Mouse (Mus musculus): Measurements from ENCODE around the gene Gm14401. TPM values are rescaled to one million over a fixed set of nuclear protein-coding genes. Genes with fewer than 3 reads are reported as not detected.
"Not testable (repeated sequence)": the region's sequence is repeated elsewhere in the genome, so short reads cannot be mapped to it uniquely, and the experiment has no call there.

Gene Gm14401
- under 1 TPM in 1 of 3 experiments, not detected in 2; 0.56 TPM for polyA plus RNA-seq (2017; shearing (Covaris generic))

- not testable (repeated sequence) for ATAC-seq
Measured at GRCm38 (mm10) chr2:177073432-177074423, at the start of gene Gm14401. Gm14401 (plus strand) TSS chr2:177074320.

- ATAC-seq: not testable (repeated sequence)
Measured at GRCm38 (mm10) chr2:177072807-177073206, 1.3 kb upstream of the Gm14401 start.

- not testable (repeated sequence) for ATAC-seq
Measured at GRCm38 (mm10) chr2:177075015-177075414, 895 bp downstream of the Gm14401 start.

- ATAC-seq: not testable (repeated sequence)
Measured at GRCm38 (mm10) chr2:177079866-177080265, 5.7 kb downstream of the Gm14401 start.

GRCm38 (mm10) chr2:177109086-177109485, 35.0 kb downstream of the Gm14401 start:
- not testable (repeated sequence) for ATAC-seq

GRCm38 (mm10) chr2:177129097-177129496, 55.0 kb downstream of the Gm14401 start:
- not testable (repeated sequence) for ATAC-seq

Other genes with a start within 250 kb of the Gm14401 start
- not detected for gene Gm14408, start 243.2 kb upstream of the Gm14401 start, polyA plus RNA-seq (2017; shearing (Covaris generic))
- 1 to 10 TPM; 2.5 to 5.8 (median 3.5) TPM for gene Gm14296, start 146.5 kb upstream of the Gm14401 start, polyA plus RNA-seq (2017; shearing (Covaris generic))
- 1 to 10 TPM in 2 of 3 experiments, under 1 TPM in 1; 0.74 to 7.3 (median 1.5) TPM for gene Gm14419, start 73.4 kb upstream of the Gm14401 start, polyA plus RNA-seq (2017; shearing (Covaris generic))
- 10 to 100 TPM; 11.4 to 18.6 (median 12.7) TPM for gene Gm14410, start 132.1 kb downstream of the Gm14401 start, polyA plus RNA-seq (2017; shearing (Covaris generic))
- under 1 TPM in 1 of 3 experiments, not detected in 2; 0.73 TPM for gene Gm14409, start 192.7 kb downstream of the Gm14401 start, polyA plus RNA-seq (2017; shearing (Covaris generic))
- not detected for gene Gm14412, start 250.0 kb downstream of the Gm14401 start, polyA plus RNA-seq (2017; shearing (Covaris generic))